Mouse (Mus musculus) midbrain, postnatal 0 days (tissue): ENCODE measurements around the gene Btg4. TPM values are rescaled to one million over a fixed set of nuclear protein-coding genes. Genes with fewer than 3 reads are reported as not detected.

Experiments
- ATAC-seq: fragments of 200-750 bp; cut with Nextera tagmentation; 2 replicates; pipeline ENCODE4 v1.8.0; 2017; ENCODE audit warnings: moderate number of reproducible peaks, mild to moderate bottlenecking, moderate TSS enrichment, moderate library complexity; ENCODE audit not compliant: low FRiP score
- DNase-seq: peaks from one replicate; pipeline ENCODE4 v3.0.0-alpha.2; 2015; ENCODE audit warnings: low spot score
- H3K27ac ChIP-seq: fragments of 300-500 bp; sonication (generic); 2 replicates; pipeline ENCODE4 v1.5.1; 2014; ENCODE audit warnings: low read depth, mild to moderate bottlenecking, low read length, mixed read lengths
- H3K27me3 ChIP-seq: fragments of 300-500 bp; sonication (generic); 2 replicates; pipeline ENCODE4 v1.6.1; 2014; ENCODE audit warnings: low read length, control low read depth, mixed read lengths; ENCODE audit not compliant: insufficient read depth
- H3K36me3 ChIP-seq: fragments of 300-500 bp; sonication (generic); 2 replicates; pipeline ENCODE4 v1.6.1; 2014; ENCODE audit warnings: low read length, control low read depth, mixed read lengths; ENCODE audit not compliant: insufficient read depth
- H3K4me1 ChIP-seq: fragments of 300-500 bp; sonication (generic); 2 replicates; pipeline ENCODE4 v1.6.1; 2014; ENCODE audit warnings: mild to moderate bottlenecking, control low read depth, antibody characterized with exemption, low read length, mixed read lengths; ENCODE audit not compliant: insufficient read depth
- H3K4me2 ChIP-seq: fragments of 300-500 bp; sonication (generic); 2 replicates; pipeline ENCODE4 v1.6.1; 2014; ENCODE audit warnings: low read depth, mild to moderate bottlenecking, low read length, mixed read lengths; ENCODE audit not compliant: poor library complexity, severe bottlenecking
- H3K4me3 ChIP-seq: fragments of 300-500 bp; sonication (generic); 2 replicates; pipeline ENCODE4 v1.5.1; 2014; ENCODE audit warnings: low read depth, mild to moderate bottlenecking, low read length, moderate library complexity
- H3K9ac ChIP-seq: fragments of 300-500 bp; sonication (generic); replicated peaks from 2 replicates; pipeline ENCODE4 v1.6.1; 2014; ENCODE audit warnings: mild to moderate bottlenecking, low read length, moderate library complexity, mixed read lengths; ENCODE audit not compliant: poor library complexity, severe bottlenecking
- H3K9me3 ChIP-seq: fragments of 300-500 bp; sonication (generic); 2 replicates; pipeline ENCODE4 v1.6.1; 2016; ENCODE audit warnings: low read length, control low read depth
- CTCF ChIP-seq: IDR thresholded peaks from 2 replicates; pipeline ENCODE4 v1.5.1; 2016; ENCODE audit warnings: antibody characterized with exemption, mild to moderate bottlenecking
- WGBS: fragments of 180-500 bp; shearing (Covaris S2); extraction: QIAGEN DNeasy Blood & Tissue Kit; methylation state at CpG from one replicate; pipeline ENCODE4 v1.1.7; 2014; 5-methylcytosine and 5-hydroxymethylcytosine counted together
- polyA plus RNA-seq: library from polyadenylated mRNA; unstranded; fragments of >200 nt; fragmentation: Nextera tagmentation; extraction: Ambion mirVana; gene quantifications from 2 replicates; pipeline ENCODE4 v1.2.1, GENCODE M21; 2015
- total RNA-seq: library from RNA; depleted of rRNA; stranded (reverse); fragments of >200 nt; gene quantifications from 2 replicates; pipeline ENCODE4 v1.2.3, GENCODE M21; 2014

Btg4 gene
- total and polyA plus RNA-seq, 2 experiments from 2014 or later = not detected

DNA sequence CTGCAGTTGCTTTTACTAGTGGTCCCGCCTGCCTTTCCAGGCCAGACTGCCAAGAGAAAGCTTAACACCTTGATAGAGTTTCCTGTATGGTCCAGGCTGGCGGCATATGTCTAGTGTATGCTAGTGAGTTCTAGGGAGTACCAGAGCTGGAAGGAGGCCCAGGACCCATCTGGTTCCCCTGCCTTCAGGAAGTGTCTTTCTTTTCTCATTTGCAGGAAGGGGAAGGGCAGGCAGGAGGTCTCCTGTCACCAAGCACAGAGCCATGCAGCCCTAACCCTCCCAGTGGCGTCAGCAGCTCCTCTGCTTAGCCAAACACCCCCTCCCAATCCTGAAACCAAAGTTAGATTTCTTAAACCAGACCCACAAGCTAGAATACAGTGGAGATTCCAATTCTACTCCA lies 15.1 kb downstream of the Btg4 start:
- Histone ChIP-seq H3K27ac (no peak overlapping the region), H3K4me3 (0 out of 2 replicates have a peak overlapping the region, but pooled peaks have one; percentile 33), H3K36me3 (no peaks in the 10 kb centered on the region), H3K4me2 (peak overlapping the region; percentile 64), H3K27me3 (peaks cover 11% of the 10 kb centered on the region; the same call in 1 of the 2 replicates), H3K9ac (no peak overlapping the region), H3K9me3 (no peaks in the 10 kb centered on the region), H3K4me1 (0 out of 2 replicates have a peak, but pooled peaks cover 3% of the 10 kb centered on the region)
- 28% methylated on average over 3 of the region's 3 CpGs for WGBS
- peak; percentile 57 for DNase-seq
- TF ChIP-seq CTCF = no peak
- no peak for ATAC-seq

DNA sequence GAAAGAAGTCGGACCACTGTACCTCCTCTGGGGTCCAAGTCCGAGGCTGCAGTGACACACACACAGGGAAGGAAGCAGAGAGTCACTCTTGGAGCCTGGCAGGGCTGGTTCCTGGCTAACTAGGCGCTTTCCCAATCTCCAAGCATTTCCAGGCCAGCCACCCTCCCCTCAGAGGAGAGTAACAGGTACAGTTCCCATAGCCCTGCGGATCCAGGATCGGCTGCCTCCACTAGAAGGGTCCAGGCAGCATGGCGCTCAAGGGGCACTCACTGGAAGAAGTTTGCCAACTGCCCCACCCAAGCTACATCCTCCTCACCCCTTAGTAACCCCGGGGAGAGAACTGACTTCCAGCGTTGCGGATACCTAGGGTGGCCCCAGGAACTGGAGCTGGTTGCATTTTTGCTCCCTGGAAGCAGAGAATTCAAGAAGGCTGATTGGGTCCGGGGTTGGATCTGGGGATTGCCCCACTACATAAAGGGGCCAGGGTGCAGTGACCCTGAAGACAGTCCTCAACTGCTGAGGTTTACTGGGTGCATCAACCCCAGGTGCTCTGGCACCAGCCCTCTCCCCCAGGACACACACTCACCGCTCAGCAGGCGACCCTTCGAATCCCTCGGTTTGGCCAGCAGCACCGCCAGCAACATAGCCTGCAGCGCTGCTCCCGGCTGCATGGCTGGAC lies 15.7 kb downstream of the Btg4 start:
- H3K27ac ChIP-seq = no peak overlapping the region
- H3K9me3 ChIP-seq = no peaks in the 10 kb centered on the region
- DNase-seq (no peak), ATAC-seq (no peak)
- no peak for TF ChIP-seq CTCF
- no peaks in the 10 kb centered on the region for H3K36me3 ChIP-seq
- H3K4me1 ChIP-seq = 0 out of 2 replicates have a peak, but pooled peaks cover 3% of the 10 kb centered on the region
- peak overlapping the region; percentile 64 for H3K4me2 ChIP-seq
- H3K27me3 ChIP-seq = peaks cover 11% of the 10 kb centered on the region; the same call in 1 of the 2 replicates
- H3K9ac ChIP-seq = 0 out of 2 replicates have a peak overlapping the region, but pooled peaks have one; percentile 26
- WGBS = 0% methylated on average over 17 of the region's 17 CpGs
- peak overlapping the region; percentile 33 for H3K4me3 ChIP-seq

DNA sequence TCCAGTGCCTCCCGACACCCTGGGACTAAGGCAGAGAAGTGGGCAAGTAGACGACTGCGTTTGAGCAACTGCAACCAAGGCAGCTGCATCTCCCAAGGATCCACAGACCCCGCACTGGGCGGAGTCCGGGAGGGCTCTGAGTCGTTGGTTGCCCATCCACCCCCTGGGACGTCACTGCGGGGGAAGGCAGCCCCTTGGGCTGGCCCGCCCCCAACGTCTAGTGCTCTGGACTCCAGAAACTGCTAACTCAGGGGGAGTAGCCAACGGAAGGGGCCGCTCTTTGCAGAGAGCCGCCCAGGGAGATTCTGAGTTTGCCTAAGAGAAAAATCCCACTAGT lies 16.2 kb downstream of the Btg4 start, which contains the start of gene Layn:
Layn (minus strand) TSS at position 116 of the 337 bp plus-strand sequence.
- ATAC-seq (peak; percentile 68), DNase-seq (peak; percentile 77)
- no peaks in the 10 kb centered on the region for H3K9me3 ChIP-seq
- 0 out of 2 replicates have a peak within 1 kb of the TSS, but pooled peaks have one; percentile 26 for H3K9ac ChIP-seq
- H3K4me1 ChIP-seq = 0 out of 2 replicates have a peak, but pooled peaks cover 3% of the 10 kb centered on the region
- H3K4me3 ChIP-seq = peak within 1 kb of the TSS; percentile 33
- TF ChIP-seq CTCF = peak; percentile 20
- WGBS = 1% methylated on average over 14 of the region's 14 CpGs
- H3K27me3 ChIP-seq = peaks cover 11% of the 10 kb centered on the region; the same call in 1 of the 2 replicates
- H3K36me3 ChIP-seq = no peaks in the 10 kb centered on the region
- H3K27ac ChIP-seq = no peak within 1 kb of the TSS
- peak within 1 kb of the TSS; percentile 64 for H3K4me2 ChIP-seq

DNA sequence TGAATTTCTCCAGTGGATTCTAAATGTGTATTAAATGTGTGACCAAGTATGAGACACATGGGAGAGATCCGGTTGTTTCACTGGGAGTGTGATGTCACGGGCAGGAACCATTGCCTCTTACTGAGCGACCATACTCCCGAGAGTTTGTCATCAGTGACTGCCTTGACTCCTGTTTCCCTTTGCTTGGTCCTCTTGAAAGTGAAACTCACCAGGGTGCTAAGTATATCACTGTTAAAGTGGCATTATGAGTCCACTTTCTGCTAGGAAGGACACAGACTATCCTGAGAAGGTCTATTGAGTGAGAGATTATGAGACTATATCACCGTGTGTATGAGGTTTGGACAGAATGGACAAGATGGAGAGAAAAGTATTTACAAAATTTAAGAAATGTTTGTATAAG lies 20.9 kb downstream of the Btg4 start:
- DNase-seq = no peak
- no peak for ATAC-seq
- Histone ChIP-seq H3K27ac (no peak overlapping the region), H3K36me3 (no peaks in the 10 kb centered on the region), H3K4me2 (no peak overlapping the region), H3K4me3 (no peak overlapping the region), H3K9me3 (no peaks in the 10 kb centered on the region), H3K9ac (no peak overlapping the region), H3K27me3 (peaks cover 9% of the 10 kb centered on the region; the same call in 1 of the 2 replicates), H3K4me1 (0 out of 2 replicates have a peak, but pooled peaks cover 1% of the 10 kb centered on the region)
- no peak for TF ChIP-seq CTCF
- 83% methylated on average over 5 of the region's 5 CpGs for WGBS

DNA sequence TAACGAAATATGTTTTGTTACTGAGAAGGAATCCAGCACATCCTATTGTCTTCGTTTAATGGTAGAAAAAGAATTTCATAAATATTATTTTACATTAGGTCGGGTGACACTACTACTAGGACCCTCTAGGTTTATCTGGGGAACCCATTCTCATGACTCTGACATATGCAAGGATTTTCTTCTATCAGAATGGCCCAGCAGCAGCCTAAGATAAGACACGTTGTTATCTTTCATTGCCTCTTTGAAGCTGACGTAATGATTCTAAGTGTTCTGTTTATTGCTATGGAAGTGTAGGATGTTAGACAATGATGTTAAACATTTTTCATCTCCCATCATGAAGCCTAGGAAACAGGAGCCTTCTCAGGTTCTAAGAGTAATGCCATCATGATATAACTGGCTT lies 33.0 kb downstream of the Btg4 start:
- DNase-seq = no peak
- Histone ChIP-seq H3K4me3 (no peak overlapping the region), H3K4me1 (no peaks in the 10 kb centered on the region), H3K36me3 (no peaks in the 10 kb centered on the region), H3K9me3 (no peaks in the 10 kb centered on the region), H3K27me3 (no peaks in the 10 kb centered on the region), H3K27ac (no peak overlapping the region), H3K4me2 (no peak overlapping the region), H3K9ac (no peak overlapping the region)
- ATAC-seq = no peak
- no peak for TF ChIP-seq CTCF
- 78% methylated on average over 5 of the region's 5 CpGs for WGBS

DNA sequence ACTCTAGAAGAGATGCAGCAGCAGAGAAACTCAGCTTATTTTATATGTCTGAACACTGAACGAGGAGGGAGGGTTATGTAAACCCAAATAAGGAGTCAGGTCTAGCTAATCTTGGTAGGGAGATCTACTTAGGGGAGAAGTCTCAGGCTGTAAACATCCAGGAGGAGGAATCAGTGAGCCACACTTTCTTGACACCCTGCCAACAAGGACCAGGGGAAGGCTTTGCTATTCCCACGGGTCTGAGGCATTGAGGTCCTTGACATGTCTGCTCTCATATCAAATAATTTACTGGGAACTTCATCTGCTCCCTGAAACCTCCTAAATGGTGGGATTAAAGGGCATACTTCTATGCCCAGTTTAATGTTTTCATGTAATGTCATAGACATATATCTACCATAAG lies 35.6 kb downstream of the Btg4 start:
- no peaks in the 10 kb centered on the region for H3K27me3 ChIP-seq
- H3K4me3 ChIP-seq = no peak overlapping the region
- H3K27ac ChIP-seq = no peak overlapping the region
- TF ChIP-seq CTCF = no peak
- H3K9ac ChIP-seq = no peak overlapping the region
- ATAC-seq = no peak
- H3K4me1 ChIP-seq = no peaks in the 10 kb centered on the region
- DNase-seq = no peak
- no peaks in the 10 kb centered on the region for H3K9me3 ChIP-seq
- 65% methylated on average over 2 of the region's 2 CpGs for whole genome bisulfite sequencing
- H3K36me3 ChIP-seq = no peaks in the 10 kb centered on the region
- no peak overlapping the region for H3K4me2 ChIP-seq
